Mouse (Mus musculus): ENCODE results near the gene Pmpca.

- TF ChIP-seq POLR2A (IDR thresholded peaks at IDR 0.05; ENCODE audit: extremely low read depth, insufficient read depth, low read length): no peak
- TF ChIP-seq CTCF (IDR thresholded peaks at IDR 0.05; ENCODE audit: extremely low read depth, insufficient read depth, low read length): no peak
Measured at GRCm38 (mm10) chr2:26434791-26435572, 45.8 kb downstream of the Pmpca start.
